Mouse (Mus musculus) liver, embryonic 14.5 days (tissue): ENCODE measurements around the gene Ttpal.

ENCODE experiments used
- CTCF ChIP-seq: IDR thresholded peaks from 2 replicates; pipeline ENCODE4 v1.5.1; 2016; ENCODE audit warnings: antibody characterized with exemption, low read depth, control low read depth
- EP300 ChIP-seq: IDR thresholded peaks from 2 replicates; pipeline ENCODE4 v1.6.1; 2016; ENCODE audit warnings: antibody characterized with exemption, low read depth

DNA sequence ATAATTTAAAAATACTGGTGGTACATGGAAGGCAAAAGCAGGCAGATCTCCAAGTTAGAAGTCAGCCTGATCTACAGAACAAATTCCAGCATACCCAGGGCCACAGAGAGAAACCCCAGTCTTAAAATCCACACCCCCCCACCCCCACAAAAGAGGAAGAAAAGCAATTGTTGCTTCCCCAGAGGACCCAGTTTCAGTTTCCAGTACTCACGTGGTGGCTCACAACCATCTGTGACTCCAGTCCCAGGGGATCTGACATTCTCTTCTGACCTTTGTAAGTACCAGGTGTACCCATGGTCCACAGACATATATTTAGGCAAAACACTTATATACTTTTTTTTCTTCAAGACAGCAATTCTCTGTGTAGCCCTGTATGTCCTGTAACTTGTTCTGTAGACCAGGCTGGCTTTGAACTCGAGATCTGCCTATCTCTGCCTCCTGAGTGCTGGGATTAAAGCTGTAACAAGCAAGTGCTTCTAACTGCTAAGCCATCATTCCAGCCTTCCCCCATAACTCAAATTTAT lies 60.6 kb downstream of the Ttpal start:
- no peak for TF ChIP-seq CTCF
- TF ChIP-seq EP300 = no peak
